Mouse (Mus musculus) stomach, postnatal 0 days (tissue): Measurements from ENCODE around the gene Zfp865. TPM values are rescaled to one million over a fixed set of nuclear protein-coding genes. Genes with fewer than 3 reads are reported as not detected.

Experiments
- ATAC-seq: fragments of 200-750 bp; cut with Nextera tagmentation; 2 replicates; pipeline ENCODE4 v1.8.0; 2017; ENCODE audit not compliant: low FRiP score, low TSS enrichment
- DNase-seq: peaks from one replicate; pipeline ENCODE4 v3.0.0-alpha.2; 2016; ENCODE audit warnings: low spot score
- H3K27ac ChIP-seq: fragments of 300-500 bp; sonication (generic); replicated peaks from 2 replicates; pipeline ENCODE4 v1.5.1; 2014; ENCODE audit warnings: mild to moderate bottlenecking, control low read depth
- H3K27me3 ChIP-seq: fragments of 300-500 bp; sonication (generic); 2 replicates; pipeline ENCODE4 v1.6.1; 2014; ENCODE audit warnings: low read length; ENCODE audit not compliant: control insufficient read depth, insufficient read depth
- H3K36me3 ChIP-seq: fragments of 300-500 bp; sonication (generic); 2 replicates; pipeline ENCODE4 v1.6.1; 2014; ENCODE audit warnings: low read length, mixed read lengths; ENCODE audit not compliant: control insufficient read depth, insufficient read depth
- H3K4me1 ChIP-seq: fragments of 300-500 bp; sonication (generic); replicated peaks from 2 replicates; pipeline ENCODE4 v1.6.1; 2014; ENCODE audit warnings: antibody characterized with exemption; ENCODE audit not compliant: control insufficient read depth, insufficient read depth
- H3K4me2 ChIP-seq: fragments of 300-500 bp; sonication (generic); replicated peaks from 2 replicates; pipeline ENCODE4 v1.6.1; 2014; ENCODE audit warnings: low read depth, mild to moderate bottlenecking, control low read depth, moderate library complexity
- H3K4me3 ChIP-seq: fragments of 300-500 bp; sonication (generic); 2 replicates; pipeline ENCODE4 v1.5.1; 2014; ENCODE audit warnings: low read depth, low read length, control low read depth
- H3K9ac ChIP-seq: fragments of 300-500 bp; sonication (generic); 2 replicates; pipeline ENCODE4 v1.6.1; 2014; ENCODE audit warnings: mild to moderate bottlenecking, low read length, control low read depth, mixed read lengths
- H3K9me3 ChIP-seq: fragments of 300-500 bp; sonication (generic); 2 replicates; pipeline ENCODE4 v1.6.1; 2016; ENCODE audit warnings: low read length; ENCODE audit not compliant: control insufficient read depth
- CTCF ChIP-seq: IDR thresholded peaks from 2 replicates; pipeline ENCODE4 v1.5.1; 2016; ENCODE audit warnings: antibody characterized with exemption, low read depth, mild to moderate bottlenecking, moderate library complexity
- EP300 ChIP-seq: optimal IDR thresholded peaks from 2 replicates; pipeline ENCODE3; 2016; ENCODE audit warnings: antibody characterized with exemption
- WGBS: fragments of 180-500 bp; shearing (Covaris S2); extraction: QIAGEN DNeasy Blood & Tissue Kit; methylation state at CpG from one replicate; pipeline ENCODE4 v1.1.7; 2014; 5-methylcytosine and 5-hydroxymethylcytosine counted together
- polyA plus RNA-seq: library from polyadenylated mRNA; unstranded; fragments of >200 nt; fragmentation: Nextera tagmentation; extraction: Ambion mirVana; gene quantifications from 2 replicates; pipeline ENCODE4 v1.2.1, GENCODE M21; 2015

The Zfp865 gene
- polyA plus RNA-seq, 1 experiment from 2014 or later: 2.3 TPM

DNA sequence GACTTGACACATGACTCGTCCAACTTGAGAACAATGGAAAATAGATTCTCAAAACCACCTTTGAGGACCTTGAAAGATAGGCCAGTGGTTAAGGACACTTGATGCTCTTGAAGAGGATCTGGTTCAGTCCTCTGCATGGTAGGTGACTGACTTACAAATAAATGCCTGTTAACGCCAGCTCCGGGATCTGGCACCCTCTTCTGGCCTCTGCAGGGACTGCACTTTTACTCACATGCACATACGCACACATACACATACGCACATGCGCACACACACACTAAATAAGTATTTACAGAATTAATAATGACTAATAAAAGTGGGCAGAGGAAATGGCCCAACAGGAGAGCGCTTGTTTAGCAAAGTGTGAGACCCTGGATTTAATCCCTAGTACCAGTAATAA is 43.3 kb upstream of the Zfp865 start:
- Histone ChIP-seq H3K4me3 (no peak overlapping the region), H3K4me1 (no peaks in the 10 kb centered on the region), H3K36me3 (no peaks in the 10 kb centered on the region), H3K9me3 (no peaks in the 10 kb centered on the region), H3K9ac (no peak overlapping the region), H3K27ac (no peak overlapping the region), H3K27me3 (no peaks in the 10 kb centered on the region), H3K4me2 (no peak overlapping the region)
- 90% methylated on average over 7 of the region's 7 CpGs for WGBS
- no peak for ATAC-seq
- TF ChIP-seq EP300 (no peak), CTCF (peak; percentile 34)
- no peak for DNase-seq

DNA sequence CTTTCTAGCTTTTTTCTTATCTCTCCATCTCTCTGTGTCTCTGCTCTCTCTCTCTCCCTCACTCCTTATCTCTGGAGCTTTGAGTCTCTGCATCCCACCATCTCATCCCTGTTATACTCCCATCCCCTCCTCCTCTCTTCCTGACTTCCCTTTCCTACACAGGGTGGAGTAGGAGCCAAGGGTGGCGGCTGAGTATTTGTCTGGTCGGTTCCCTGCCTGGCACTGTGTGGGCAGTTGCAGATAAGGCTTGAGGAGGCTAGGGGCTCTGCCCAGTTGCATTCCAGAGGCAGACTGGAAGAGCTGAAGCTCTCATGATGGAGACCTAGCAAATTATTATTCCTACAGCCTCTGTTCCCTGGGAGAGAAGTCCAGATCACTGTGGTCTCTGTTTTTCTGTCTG is 31.9 kb upstream of the Zfp865 start:
- no peak for TF ChIP-seq EP300
- no peak for TF ChIP-seq CTCF
- Histone ChIP-seq H3K9ac (no peak overlapping the region), H3K27ac (no peak overlapping the region), H3K4me3 (no peak overlapping the region), H3K36me3 (peaks cover 5% of the 10 kb centered on the region; the same call in 1 of the 2 replicates), H3K4me2 (no peak overlapping the region), H3K4me1 (no peaks in the 10 kb centered on the region), H3K9me3 (no peaks in the 10 kb centered on the region), H3K27me3 (no peaks in the 10 kb centered on the region)
- 28% methylated on average over 2 of the region's 2 CpGs for WGBS
- ATAC-seq (no peak), DNase-seq (no peak)

DNA sequence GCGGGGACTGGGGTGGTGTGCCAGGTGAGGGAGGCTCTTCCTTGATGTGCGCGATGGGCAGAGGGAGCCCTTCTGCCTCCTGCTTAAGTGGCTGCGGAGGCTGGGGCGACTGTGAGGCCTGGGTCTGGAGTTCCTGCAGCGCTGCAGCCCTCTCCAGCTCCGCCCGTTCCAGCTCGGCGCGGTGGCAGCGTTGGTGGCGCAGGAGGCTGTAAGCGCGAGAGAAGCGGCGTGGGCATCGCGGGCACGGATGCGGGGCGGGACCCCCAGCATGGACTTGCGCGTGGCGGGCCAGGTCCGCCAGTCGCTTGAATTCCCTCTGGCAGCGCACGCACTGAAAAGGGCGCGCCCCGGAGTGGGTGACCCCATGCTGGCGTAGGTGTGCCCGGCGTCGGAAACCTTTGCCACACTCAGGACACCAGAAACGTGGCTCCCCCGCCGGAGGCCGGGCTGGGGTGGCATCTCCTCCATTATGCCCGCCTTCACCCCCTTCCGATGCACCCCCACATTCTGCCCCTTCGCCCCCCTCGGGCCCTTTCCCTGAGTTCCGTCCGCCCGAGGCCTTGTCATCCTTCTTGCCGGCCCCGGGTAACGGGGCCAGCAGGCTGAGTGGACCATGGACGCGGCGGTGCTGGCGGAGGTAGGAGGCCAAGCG is 26.7 kb upstream of the Zfp865 start:
- Histone ChIP-seq H3K4me3 (no peak overlapping the region), H3K9ac (no peak overlapping the region), H3K9me3 (no peaks in the 10 kb centered on the region), H3K4me1 (0 out of 2 replicates have a peak, but pooled peaks cover 4% of the 10 kb centered on the region), H3K4me2 (no peak overlapping the region), H3K27me3 (no peaks in the 10 kb centered on the region), H3K27ac (no peak overlapping the region), H3K36me3 (peaks cover 7% of the 10 kb centered on the region; the same call in 1 of the 2 replicates)
- DNase-seq (no peak), ATAC-seq (no peak)
- WGBS: 66% methylated on average over 47 of the region's 55 CpGs
- TF ChIP-seq EP300 (no peak), CTCF (no peak)

DNA sequence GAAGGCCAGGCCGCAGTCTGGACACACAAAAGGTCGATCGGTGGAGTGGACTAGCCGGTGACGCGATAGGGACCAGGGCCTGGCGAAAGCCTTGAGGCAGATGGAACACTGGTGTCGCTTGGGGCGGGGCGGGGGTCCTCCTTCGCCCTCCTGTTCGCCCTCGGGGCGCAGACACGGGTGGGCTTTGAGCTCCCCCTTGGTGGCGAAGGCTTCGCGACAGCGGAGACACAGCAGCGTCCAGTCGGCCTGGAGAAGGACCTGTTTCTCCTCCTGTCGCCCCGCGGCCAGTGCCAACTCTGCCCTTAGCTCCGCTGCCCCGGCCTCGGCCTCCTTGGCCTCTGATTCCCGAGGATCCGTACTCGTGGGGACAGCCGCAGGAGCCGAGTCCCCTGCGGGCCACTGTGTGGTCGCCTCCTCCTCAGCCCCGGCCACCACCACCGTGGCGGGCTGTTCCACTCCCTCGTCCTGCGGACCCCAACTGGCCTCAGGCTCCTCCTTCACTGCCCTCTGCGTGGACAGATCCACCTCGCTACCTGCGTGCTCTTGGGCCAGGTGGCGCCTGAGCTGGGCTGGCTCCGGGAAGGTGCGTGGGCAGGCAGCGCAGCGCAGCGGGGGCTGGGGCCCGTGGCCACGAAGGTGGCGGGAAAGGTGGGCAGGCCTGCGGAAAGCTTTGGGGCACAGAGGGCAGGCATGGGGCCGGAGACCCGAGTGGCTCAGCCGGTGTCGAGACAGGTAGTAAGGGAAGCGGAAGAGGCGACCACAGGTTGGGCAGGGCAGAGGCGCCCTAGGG is 26.0 kb upstream of the Zfp865 start:
- Histone ChIP-seq H3K36me3 (peaks cover 7% of the 10 kb centered on the region; the same call in 1 of the 2 replicates), H3K27ac (no peak overlapping the region), H3K4me3 (no peak overlapping the region), H3K9me3 (no peaks in the 10 kb centered on the region), H3K27me3 (no peaks in the 10 kb centered on the region), H3K4me1 (0 out of 2 replicates have a peak, but pooled peaks cover 4% of the 10 kb centered on the region), H3K4me2 (no peak overlapping the region), H3K9ac (no peak overlapping the region)
- no peak; the same call in 1 of the 2 replicates for ATAC-seq
- 66% methylated on average over 49 of the region's 59 CpGs for WGBS
- no peak for TF ChIP-seq CTCF
- TF ChIP-seq EP300: no peak
- DNase-seq: no peak

DNA sequence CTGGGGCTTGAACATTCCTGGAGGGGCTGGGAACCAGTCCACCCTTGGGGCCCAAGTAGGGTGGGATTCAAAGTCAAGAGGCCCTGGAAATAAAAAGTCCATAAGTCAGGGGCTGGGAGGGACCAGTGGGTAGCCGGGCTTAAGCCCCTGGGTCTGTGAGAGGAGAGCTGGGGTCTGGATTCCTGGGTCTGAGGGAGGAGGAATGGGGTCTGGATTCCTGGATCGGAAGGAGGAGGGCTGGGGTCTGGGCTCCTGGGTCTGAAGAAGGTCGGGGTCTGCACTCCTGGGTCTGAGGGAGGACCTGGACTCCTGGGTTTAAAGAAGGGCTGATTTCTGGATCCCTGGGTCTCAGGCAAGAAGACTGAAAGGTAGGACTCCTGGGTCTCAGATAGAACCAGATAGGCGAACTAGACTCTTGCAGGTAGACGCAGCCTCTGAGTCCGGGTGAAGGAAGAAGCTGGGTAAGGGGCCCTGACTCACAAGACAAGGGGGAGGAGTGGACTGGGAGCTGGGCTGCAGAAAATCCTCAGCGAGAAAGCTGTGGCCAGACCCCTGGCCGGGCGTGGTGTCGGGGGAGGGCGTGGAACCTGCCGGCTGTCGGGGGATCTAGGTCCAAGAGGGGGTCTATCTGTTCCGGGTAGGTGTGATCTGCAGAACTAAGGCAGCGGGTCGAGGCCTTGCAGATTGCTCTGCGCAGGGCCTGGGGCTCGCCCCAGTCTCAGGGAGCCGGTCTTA is 24.7 kb upstream of the Zfp865 start:
- H3K4me1 ChIP-seq: 0 out of 2 replicates have a peak, but pooled peaks cover 4% of the 10 kb centered on the region
- H3K9me3 ChIP-seq: no peaks in the 10 kb centered on the region
- H3K27ac ChIP-seq: peak overlapping the region; percentile 70; the same call in 1 of the 2 replicates
- peak overlapping the region; percentile 93 for H3K4me2 ChIP-seq
- no peaks in the 10 kb centered on the region for H3K27me3 ChIP-seq
- H3K4me3 ChIP-seq: peak overlapping the region; percentile 72
- WGBS: 3% methylated on average over 19 of the region's 19 CpGs
- no peak for ATAC-seq
- H3K36me3 ChIP-seq: peaks cover 7% of the 10 kb centered on the region; the same call in 1 of the 2 replicates
- DNase-seq: no peak
- TF ChIP-seq EP300 (no peak), CTCF (no peak)
- H3K9ac ChIP-seq: peak overlapping the region; percentile 84
